Mouse (Mus musculus) MEL (cell line): Measurements from ENCODE around the gene Snupn. TPM values are rescaled to one million over a fixed set of nuclear protein-coding genes. Genes with fewer than 3 reads are reported as not detected.

Experiments
- DNase-seq: peaks from one replicate; pipeline ENCODE4 v3.0.0; 2011; ENCODE audit warnings: low read depth, low spot score
- H3K27ac ChIP-seq: 2 replicates; pipeline ENCODE4 v1.5.1; 2012; ENCODE audit warnings: low read depth, mild to moderate bottlenecking, control low read depth, low read length, moderate library complexity; ENCODE audit not compliant: control insufficient read depth
- H3K27me3 ChIP-seq, 2 experiments: fragments of 150-350 bp in 1 of 2; sonication (generic) in 1 of 2; 2 replicates each; pipeline ENCODE4 v1.6.1; 2012; ENCODE audit warnings: low read length in 2 of 2, mild to moderate bottlenecking in 2 of 2, improper control_type of control experiment in 1 of 2, moderate library complexity in 1 of 2; ENCODE audit not compliant: insufficient read depth in 2 of 2, control insufficient read depth in 1 of 2
- H3K36me3 ChIP-seq, 2 experiments: 2 replicates each; pipeline ENCODE4 v1.6.1; 2012 to 2014; ENCODE audit warnings: low read length in 2 of 2, improper control_type of control experiment in 1 of 2, inconsistent platforms in 1 of 2, mild to moderate bottlenecking in 1 of 2; ENCODE audit not compliant: insufficient read depth in 2 of 2, control insufficient read depth in 1 of 2
- H3K4me1 ChIP-seq, 2 experiments: fragments of 150-350 bp in 1 of 2; sonication (generic) in 1 of 2; 2 replicates each; pipeline ENCODE4 v1.6.1; 2012; ENCODE audit warnings: low read length in 2 of 2, improper control_type of control experiment in 1 of 2, mild to moderate bottlenecking in 1 of 2; ENCODE audit not compliant: insufficient read depth in 2 of 2, control insufficient read depth in 1 of 2
- H3K4me3 ChIP-seq, 2 experiments: fragments of 150-350 bp in 1 of 2; sonication (generic) in 1 of 2; 2 replicates each; pipeline ENCODE4 v1.5.1; 2012; ENCODE audit warnings: low read depth in 2 of 2, low read length in 2 of 2, mild to moderate bottlenecking in 2 of 2, moderate library complexity in 2 of 2, control low read depth in 1 of 2, improper control_type of control experiment in 1 of 2; ENCODE audit not compliant: control insufficient read depth in 1 of 2, insufficient read depth in 1 of 2
- H3K79me2 ChIP-seq: 2 replicates; pipeline ENCODE4 v1.6.1; 2012; ENCODE audit warnings: mild to moderate bottlenecking, low read length, moderate library complexity; ENCODE audit not compliant: control insufficient read depth, poor library complexity, insufficient read depth
- H3K9ac ChIP-seq: 2 replicates; pipeline ENCODE4 v1.6.1; 2012; ENCODE audit warnings: low read depth, mild to moderate bottlenecking, control low read depth, low read length, moderate library complexity; ENCODE audit not compliant: control insufficient read depth, poor library complexity, severe bottlenecking
- H3K9me3 ChIP-seq: fragments of 150-350 bp; sonication (generic); replicated peaks from 2 replicates; pipeline ENCODE4 v1.6.1; 2012; ENCODE audit warnings: mild to moderate bottlenecking, low read length, improper control_type of control experiment, moderate library complexity; ENCODE audit not compliant: insufficient read depth
- BHLHE40 ChIP-seq: IDR thresholded peaks from 2 replicates; pipeline ENCODE4 v1.6.1; 2012; ENCODE audit warnings: low read depth, mild to moderate bottlenecking, inconsistent platforms, low read length, improper control_type of control experiment, borderline replicate concordance
- CHD1 ChIP-seq: IDR thresholded peaks from 2 replicates; pipeline ENCODE4 v1.6.1; 2012; ENCODE audit warnings: low read depth, mild to moderate bottlenecking, inconsistent platforms, low read length, improper control_type of control experiment
- CTCF ChIP-seq, 3 experiments: IDR thresholded peaks in 2 of 3; conservative IDR thresholded peaks in 1 of 3; 2 replicates each; pipeline ENCODE4 v1.5.1; 2011 to 2012; ENCODE audit warnings: low read length in 3 of 3, low read depth in 2 of 3, mild to moderate bottlenecking in 2 of 3, improper control_type of control experiment in 1 of 3, inconsistent platforms in 1 of 3, mixed read lengths in 1 of 3, moderate library complexity in 1 of 3; ENCODE audit not compliant: control insufficient read depth in 1 of 3, insufficient read depth in 1 of 3, poor library complexity in 1 of 3, severe bottlenecking in 1 of 3
- ELF1 ChIP-seq: IDR thresholded peaks from 2 replicates; pipeline ENCODE4 v1.6.1; 2014; ENCODE audit warnings: low read depth, mild to moderate bottlenecking, inconsistent platforms, low read length, improper control_type of control experiment, moderate library complexity
- ETS1 ChIP-seq: IDR thresholded peaks from 2 replicates; pipeline ENCODE4 v1.6.1; 2012; ENCODE audit warnings: low read depth, mild to moderate bottlenecking, inconsistent platforms, low read length, improper control_type of control experiment, moderate library complexity
- GABPA ChIP-seq: IDR thresholded peaks from 2 replicates; pipeline ENCODE4 v1.6.1; 2012; ENCODE audit warnings: low read depth, mild to moderate bottlenecking, inconsistent platforms, low read length, improper control_type of control experiment, moderate library complexity
- MAFK ChIP-seq: IDR thresholded peaks from 2 replicates; pipeline ENCODE4 v1.6.1; 2011; ENCODE audit warnings: low read depth, mild to moderate bottlenecking, low read length, improper control_type of control experiment, borderline replicate concordance
- MAZ ChIP-seq: IDR thresholded peaks from 2 replicates; pipeline ENCODE4 v1.6.1; 2012; ENCODE audit warnings: low read depth, mild to moderate bottlenecking, inconsistent platforms, low read length, improper control_type of control experiment
- NRF1 ChIP-seq: IDR thresholded peaks from 2 replicates; pipeline ENCODE4 v1.6.1; 2014; ENCODE audit warnings: low read depth, mild to moderate bottlenecking, inconsistent platforms, low read length, improper control_type of control experiment, moderate library complexity; ENCODE audit not compliant: poor library complexity, insufficient read depth, severe bottlenecking
- POLR2A ChIP-seq, 2 experiments: IDR thresholded peaks; 2 replicates each; pipeline ENCODE4 v1.6.1; 2011 to 2012; ENCODE audit warnings: low read length in 2 of 2, mild to moderate bottlenecking in 2 of 2, control low read depth in 1 of 2, improper control_type of control experiment in 1 of 2, low read depth in 1 of 2, moderate library complexity in 1 of 2; ENCODE audit not compliant: control insufficient read depth in 1 of 2, insufficient read depth in 1 of 2, poor library complexity in 1 of 2
- SMC3 ChIP-seq: IDR thresholded peaks from 2 replicates; pipeline ENCODE4 v1.6.1; 2011; ENCODE audit warnings: low read depth, low read length, improper control_type of control experiment
- TBP ChIP-seq: IDR thresholded peaks from 2 replicates; pipeline ENCODE4 v1.8.0; 2011; ENCODE audit warnings: low read depth, low read length, improper control_type of control experiment
- TCF12 ChIP-seq: IDR thresholded peaks from 2 replicates; pipeline ENCODE4 v1.6.1; 2014; ENCODE audit warnings: low read depth, mild to moderate bottlenecking, inconsistent platforms, low read length, improper control_type of control experiment, moderate library complexity
- UBTF ChIP-seq: IDR thresholded peaks from 2 replicates; pipeline ENCODE4 v1.6.1; 2012; ENCODE audit warnings: low read depth, mild to moderate bottlenecking, inconsistent platforms, low read length, improper control_type of control experiment, moderate library complexity, borderline replicate concordance; ENCODE audit not compliant: insufficient read depth
- USF1 ChIP-seq: IDR thresholded peaks from 2 replicates; pipeline ENCODE4 v1.6.1; 2014; ENCODE audit warnings: low read depth, mild to moderate bottlenecking, inconsistent platforms, low read length, improper control_type of control experiment, moderate library complexity
- USF2 ChIP-seq, 2 experiments: IDR thresholded peaks; 2 replicates each; pipeline ENCODE4 v1.6.1; 2011 to 2012; ENCODE audit warnings: improper control_type of control experiment in 2 of 2, low read length in 2 of 2, borderline replicate concordance in 1 of 2, inconsistent platforms in 1 of 2, low read depth in 1 of 2, mild to moderate bottlenecking in 1 of 2; ENCODE audit not compliant: insufficient read depth in 1 of 2
- ZC3H11A ChIP-seq: IDR thresholded peaks from 2 replicates; pipeline ENCODE4 v1.6.1; 2012; ENCODE audit warnings: low read depth, mild to moderate bottlenecking, inconsistent platforms, low read length, improper control_type of control experiment
- ZMIZ1 ChIP-seq: IDR thresholded peaks from 2 replicates; pipeline ENCODE4 v1.6.1; 2012; ENCODE audit warnings: low read depth, mild to moderate bottlenecking, inconsistent platforms, low read length, improper control_type of control experiment, moderate library complexity
- ZNF384 ChIP-seq: IDR thresholded peaks from 2 replicates; pipeline ENCODE4 v1.6.1; 2012; ENCODE audit warnings: low read depth, mild to moderate bottlenecking, inconsistent platforms, low read length, improper control_type of control experiment
- polyA plus RNA-seq, 2 experiments: library from polyadenylated mRNA; stranded (reverse) in 1 of 2; unstranded in 1 of 2; fragments of >175 nt in 1 of 2; fragments of >200 nt in 1 of 2; gene quantifications; 2 replicates each; pipeline versions ENCODE4 v1.2.1 to v1.2.4; 2012; ENCODE audit warnings: low replicate concordance in 2 of 2, low read depth in 1 of 2; ENCODE audit not compliant: insufficient read length in 2 of 2, insufficient read depth in 1 of 2, missing spikeins in 1 of 2
- total RNA-seq: library from RNA; depleted of rRNA; stranded (reverse); fragments of 300-350 nt; gene quantifications from 2 replicates; pipeline ENCODE4 v1.2.3, GENCODE M21; 2012

The Snupn gene
- total and polyA plus RNA-seq, 3 experiments: 14.6 to 14.7 TPM; not detected in 1

GRCm38 (mm10) chr9:56958689-56959088 is 8.0 kb downstream of the Snupn start:
- Histone ChIP-seq H3K9ac (no peak overlapping the region), H3K4me3 (no peak overlapping the region), H3K27me3 (no peaks in the 10 kb centered on the region), H3K4me1 (peaks cover 3 to 10% of the 10 kb centered on the region in 2 experiments), H3K27ac (no peak overlapping the region), H3K79me2 (no peaks in the 10 kb centered on the region), H3K36me3 (peaks cover 2 to 9% of the 10 kb centered on the region in 2 experiments; a peak in 3 of 4 replicates), H3K9me3 (no peaks in the 10 kb centered on the region)
- DNase-seq: no peak
- no peak for TF ChIP-seq TBP
- no peak for TF ChIP-seq POLR2A (IDR thresholded peaks at IDR 0.05; ENCODE audit: control insufficient read depth in 1 of 2, insufficient read depth in 1 of 2, low read depth in 1 of 2, low read length in 2 of 2, poor library complexity in 1 of 2)
- TF ChIP-seq NRF1: no peak
- TF ChIP-seq UBTF: no peak
- TF ChIP-seq MAFK: no peak
- TF ChIP-seq ZC3H11A: no peak
- no peak for TF ChIP-seq CHD1
- no peak for TF ChIP-seq MAZ
- no peak for TF ChIP-seq USF1
- no peak for TF ChIP-seq ELF1
- no peak for TF ChIP-seq ETS1
- TF ChIP-seq ZMIZ1: no peak
- TF ChIP-seq TCF12: no peak
- TF ChIP-seq SMC3: no peak
- TF ChIP-seq USF2 (IDR thresholded peaks at IDR 0.05; ENCODE audit: borderline replicate concordance in 1 of 2, insufficient read depth in 1 of 2, low read depth in 1 of 2, low read length in 2 of 2): no peak
- TF ChIP-seq ZNF384: no peak
- no peak for TF ChIP-seq GABPA

GRCm38 (mm10) chr9:56961591-56961990 is 10.9 kb downstream of the Snupn start:
- TF ChIP-seq BHLHE40: no peak
- peak in 2 of 3 experiments; percentile 23 to 29; a peak in 3 of 6 replicates for TF ChIP-seq CTCF (IDR thresholded peaks at IDR 0.05 in 2 of 3, conservative IDR thresholded peaks at IDR 0.05 in 1 of 3; ENCODE audit: control insufficient read depth in 1 of 3, insufficient read depth in 1 of 3, low read depth in 2 of 3, low read length in 3 of 3, poor library complexity in 1 of 3, severe bottlenecking in 1 of 3)
- H3K36me3 ChIP-seq: peaks cover 2 to 9% of the 10 kb centered on the region in 2 experiments; a peak in 3 of 4 replicates
- H3K27ac ChIP-seq: no peak overlapping the region
- H3K4me3 ChIP-seq: no peak overlapping the region
- DNase-seq: no peak
- peaks cover 3 to 10% of the 10 kb centered on the region in 2 experiments for H3K4me1 ChIP-seq
- no peak overlapping the region for H3K9ac ChIP-seq
- H3K79me2 ChIP-seq: no peaks in the 10 kb centered on the region
- no peaks in the 10 kb centered on the region for H3K9me3 ChIP-seq
- no peaks in the 10 kb centered on the region for H3K27me3 ChIP-seq
